Mouse (Mus musculus) mouse trophoblast stem cell (cell line): ENCODE measurements around the gene Zfp239.

ENCODE experiments used
- in situ Hi-C, 2 experiments: fragments of 300-500 bp; cut with MseI, MboI; formaldehyde crosslinking; loops; 2 replicates in 1 of 2; 3 replicates in 1 of 2; pipeline ENCODE4 v1.15.1; 2025

The Zfp239 gene

GRCm38 (mm10) chr6:117878700-117879407 lies 17.0 kb downstream of the Zfp239 start:
- in situ Hi-C loops: no loop called here

DNA sequence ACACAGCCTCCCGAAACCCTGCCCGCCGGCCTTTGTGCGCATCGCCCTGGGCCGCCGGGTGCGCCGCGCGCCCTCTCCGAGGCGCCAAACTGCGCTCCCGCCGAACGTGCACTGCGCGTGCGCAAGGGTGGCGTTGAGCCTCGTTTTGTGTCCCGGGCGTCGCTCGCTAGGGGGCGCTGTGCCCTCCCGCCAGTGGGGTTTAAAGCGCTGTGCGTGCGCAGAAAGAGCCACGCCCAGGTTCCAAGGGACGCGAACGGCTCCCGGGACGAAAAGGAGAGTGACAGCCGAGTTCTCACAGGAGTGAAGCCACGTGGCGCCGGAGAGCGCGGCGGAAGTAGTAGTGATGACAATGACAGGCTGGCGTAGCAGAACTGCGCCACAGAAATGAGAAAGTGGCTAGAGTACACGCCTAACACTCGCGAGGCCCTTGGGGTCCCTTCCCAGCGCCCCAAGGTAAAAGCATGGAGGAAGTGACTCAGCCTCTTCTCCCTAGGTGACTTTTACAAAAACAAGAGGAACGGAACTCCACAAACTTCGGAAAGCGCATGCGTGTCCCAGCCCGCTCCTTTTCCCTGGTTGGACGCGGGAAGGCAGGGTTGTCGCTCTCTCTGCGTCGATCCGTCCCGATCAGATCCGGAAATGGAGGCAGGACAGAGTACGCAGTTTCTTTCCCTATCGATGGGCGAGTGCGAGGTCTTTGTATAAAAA lies 17.7 kb downstream of the Zfp239 start:
- in situ Hi-C loops: no loop called here

GRCm38 (mm10) chr6:117880394-117880838 lies 18.5 kb downstream of the Zfp239 start:
- in situ Hi-C loops: no loop called here

- in situ Hi-C loops: no loop called here
Observed at GRCm38 (mm10) chr6:117881229-117881628, 19.3 kb downstream of the Zfp239 start.

- in situ Hi-C loops: no loop called here
Observed at GRCm38 (mm10) chr6:117881997-117882396, 20.1 kb downstream of the Zfp239 start.

DNA sequence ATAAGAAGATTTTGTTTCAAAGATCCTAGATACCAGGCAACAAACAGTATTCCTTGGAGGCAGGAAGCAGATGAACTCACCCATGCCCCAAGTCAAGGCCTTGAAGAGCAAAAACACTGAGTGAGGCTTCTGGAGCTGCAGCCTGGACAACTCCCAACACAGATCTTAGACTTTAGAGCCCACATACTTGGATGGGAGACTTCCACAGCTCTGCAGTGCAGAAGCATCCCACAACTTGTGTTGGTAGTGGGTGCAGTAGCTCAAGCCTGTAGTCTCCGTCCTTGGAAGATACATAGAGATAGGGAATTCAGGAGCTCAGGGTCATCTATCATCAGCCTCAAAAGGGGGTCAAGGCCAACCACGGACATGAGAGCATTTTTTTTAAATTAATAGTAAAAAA lies 24.0 kb downstream of the Zfp239 start:
- in situ Hi-C loops: no loop called here

- in situ Hi-C loops: no loop called here
Observed at GRCm38 (mm10) chr6:117888032-117888431, 26.1 kb downstream of the Zfp239 start.

DNA sequence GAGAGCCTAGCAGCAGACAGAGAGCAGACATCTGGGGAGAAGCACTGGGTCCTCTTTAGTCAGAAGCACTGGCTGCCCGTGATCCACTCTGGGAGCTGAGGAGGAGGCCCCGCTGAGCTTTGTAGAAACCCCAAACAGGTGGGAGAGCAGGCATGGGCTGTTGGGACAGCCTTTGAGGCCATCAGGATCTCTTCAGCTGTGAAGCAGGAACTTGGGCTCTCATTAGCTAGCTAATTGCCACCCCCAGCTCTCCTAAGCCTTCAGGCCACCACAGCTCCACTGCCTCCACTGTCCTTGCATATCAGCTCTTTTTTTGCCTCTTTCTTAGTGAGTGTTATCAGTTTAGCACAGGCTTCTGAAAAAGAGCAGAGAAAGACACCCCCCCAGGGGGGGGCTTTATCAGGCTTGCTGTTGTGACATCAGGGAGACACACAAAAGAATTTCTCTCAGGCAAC lies 26.8 kb downstream of the Zfp239 start:
- in situ Hi-C loops: no loop called here

GRCm38 (mm10) chr6:117890257-117890656 lies 28.4 kb downstream of the Zfp239 start:
- in situ Hi-C loops: no loop called here

DNA sequence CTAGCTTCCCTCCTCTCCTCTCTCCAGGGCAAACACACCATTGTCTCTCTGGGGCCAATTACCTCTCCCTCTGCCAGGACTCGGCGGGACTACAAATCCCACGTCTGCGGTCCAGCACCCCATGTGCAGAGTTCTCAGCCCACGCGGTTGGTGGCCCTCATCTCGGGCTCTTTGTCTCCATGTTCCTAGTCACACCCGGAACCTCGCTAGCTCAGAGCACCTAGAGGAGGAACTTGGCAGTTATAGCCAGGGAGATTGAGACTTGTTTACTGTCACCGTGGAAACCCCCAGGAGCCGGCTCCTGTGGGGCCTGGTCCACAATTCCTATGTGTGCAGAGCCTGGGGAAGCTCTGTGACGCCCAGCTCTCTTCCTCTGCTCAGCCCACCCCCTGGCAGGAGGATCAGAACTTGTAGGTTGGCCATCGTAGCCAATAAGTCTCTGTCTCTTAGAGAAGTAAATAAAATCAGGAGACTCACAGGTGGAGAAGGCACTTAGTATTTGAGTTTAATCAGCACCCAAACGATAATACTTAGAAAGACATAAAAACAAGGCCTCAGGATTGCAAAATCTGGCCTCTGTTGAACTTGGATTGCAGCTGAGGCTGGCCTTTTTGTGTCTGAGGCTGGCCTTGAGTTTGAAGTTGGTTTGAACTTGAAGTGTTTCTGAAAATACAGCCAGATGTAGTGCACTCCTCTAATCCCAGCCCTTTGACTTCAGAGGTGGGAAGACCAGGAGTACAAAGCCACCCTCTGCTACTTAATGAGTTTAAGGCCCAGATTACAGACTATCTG lies 29.7 kb downstream of the Zfp239 start:
- in situ Hi-C loops: no loop called here

DNA sequence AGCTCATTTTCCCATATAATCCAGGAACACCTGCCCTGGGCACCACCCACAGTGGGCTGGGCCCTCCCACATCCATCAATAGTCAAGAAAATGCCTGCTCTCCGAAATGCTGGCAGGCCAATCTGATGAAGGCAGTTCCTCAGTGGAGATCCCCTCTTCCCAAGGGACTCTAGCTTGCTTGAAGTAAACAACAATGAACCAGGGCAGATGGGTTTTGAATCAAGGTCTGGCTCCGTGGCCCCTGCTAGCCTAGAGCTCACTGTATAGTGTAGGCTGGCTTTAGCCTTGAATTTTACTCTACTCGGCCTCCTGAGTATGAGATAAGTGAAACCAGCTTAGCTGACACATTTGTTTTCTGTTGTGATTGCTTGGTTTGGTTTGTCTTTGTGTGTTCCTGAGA lies 30.5 kb downstream of the Zfp239 start:
- in situ Hi-C loops: no loop called here

- in situ Hi-C loops: no loop called here
Observed at GRCm38 (mm10) chr6:117893435-117893834, 31.5 kb downstream of the Zfp239 start.

DNA sequence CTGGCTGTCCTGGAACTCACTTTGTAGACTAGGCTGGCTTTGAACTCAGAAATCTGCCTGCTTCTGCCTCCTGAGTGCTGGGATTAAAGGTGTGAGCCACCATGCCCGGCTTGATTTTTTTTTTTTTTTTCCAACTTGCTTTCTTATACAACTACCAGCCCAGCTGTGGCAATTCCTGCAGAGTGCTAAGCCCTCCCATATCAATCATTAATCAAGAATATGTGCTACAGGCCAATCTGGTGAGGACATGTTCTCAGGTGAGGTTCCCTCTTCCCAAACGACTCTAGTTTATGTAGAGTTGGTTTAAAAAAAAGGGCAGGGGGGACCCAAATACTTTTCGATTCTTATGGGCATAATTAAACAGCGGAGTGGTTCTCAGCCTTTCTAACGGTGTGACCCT lies 35.9 kb downstream of the Zfp239 start:
- in situ Hi-C loops: no loop called here

GRCm38 (mm10) chr6:117900126-117901080 lies 38.5 kb downstream of the Zfp239 start, which contains the start of gene Hnrnpf:
Gene Hnrnpf (plus strand): TSS chr6:117900324.
- in situ Hi-C loops: no loop called here

- in situ Hi-C loops: no loop called here
Observed at GRCm38 (mm10) chr6:117901510-117902402, 39.9 kb downstream of the Zfp239 start.

GRCm38 (mm10) chr6:117902556-117902955 lies 40.7 kb downstream of the Zfp239 start:
- in situ Hi-C loops: no loop called here

GRCm38 (mm10) chr6:117903836-117904235 lies 41.9 kb downstream of the Zfp239 start:
- in situ Hi-C loops: no loop called here

DNA sequence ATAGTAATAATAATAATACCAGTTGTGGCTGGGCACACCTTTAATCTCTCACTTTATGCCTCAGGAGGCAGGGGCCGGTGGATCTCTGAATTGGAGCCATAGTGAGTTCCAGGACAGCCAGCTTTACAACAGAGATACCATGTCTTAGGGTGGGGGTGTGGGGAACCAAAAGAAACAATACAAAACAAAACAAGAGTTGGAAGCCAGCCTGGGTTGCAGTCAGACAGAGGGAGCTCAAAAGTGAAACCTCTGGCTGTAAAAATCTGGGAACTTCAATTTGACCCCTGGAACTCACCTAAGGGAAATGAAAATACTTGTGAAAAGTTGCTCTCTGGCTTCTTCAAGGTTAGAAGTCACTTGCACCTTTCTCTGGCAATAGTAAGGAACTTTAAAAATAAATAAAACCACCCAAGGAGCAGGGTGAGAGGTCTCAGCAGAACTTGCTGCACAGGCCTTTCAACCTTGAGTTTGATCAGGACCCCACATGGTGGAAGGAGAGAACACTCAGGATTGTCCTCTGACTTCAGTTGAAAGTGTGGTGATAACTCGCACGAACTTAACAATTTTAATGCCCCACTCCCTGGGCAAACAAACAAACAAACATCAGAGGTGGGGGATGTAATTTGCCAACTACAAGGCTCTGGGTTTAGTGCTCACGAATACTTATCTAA lies 43.5 kb downstream of the Zfp239 start:
- in situ Hi-C loops: no loop called here

DNA sequence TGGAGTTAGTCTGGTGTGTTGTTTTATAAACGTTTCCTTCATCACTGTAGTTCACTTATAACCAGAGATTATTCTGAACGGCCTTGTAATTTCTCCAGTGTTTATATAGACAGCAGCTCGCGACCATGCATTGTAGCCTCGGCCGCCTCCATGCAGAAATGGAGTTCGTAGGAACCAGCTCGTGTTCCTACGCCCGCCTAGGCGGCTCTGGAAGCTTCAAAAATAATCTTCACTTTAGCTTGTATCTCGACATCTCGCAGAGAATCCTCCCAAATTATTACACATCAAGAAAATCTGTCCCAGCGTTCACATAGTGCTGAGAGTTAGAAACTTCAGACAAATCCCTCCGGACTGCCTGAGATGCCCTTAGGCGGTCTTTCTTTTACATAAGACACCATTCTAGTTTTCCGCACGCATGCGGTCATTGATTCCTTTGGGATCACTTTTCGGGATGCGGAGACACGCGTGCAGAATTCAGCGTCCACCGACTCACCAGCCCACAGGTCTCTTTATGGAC lies 44.2 kb downstream of the Zfp239 start:
- in situ Hi-C loops: no loop called here
